Mouse (Mus musculus): ENCODE measurements around the gene Cd70.

Gene Cd70

DNA sequence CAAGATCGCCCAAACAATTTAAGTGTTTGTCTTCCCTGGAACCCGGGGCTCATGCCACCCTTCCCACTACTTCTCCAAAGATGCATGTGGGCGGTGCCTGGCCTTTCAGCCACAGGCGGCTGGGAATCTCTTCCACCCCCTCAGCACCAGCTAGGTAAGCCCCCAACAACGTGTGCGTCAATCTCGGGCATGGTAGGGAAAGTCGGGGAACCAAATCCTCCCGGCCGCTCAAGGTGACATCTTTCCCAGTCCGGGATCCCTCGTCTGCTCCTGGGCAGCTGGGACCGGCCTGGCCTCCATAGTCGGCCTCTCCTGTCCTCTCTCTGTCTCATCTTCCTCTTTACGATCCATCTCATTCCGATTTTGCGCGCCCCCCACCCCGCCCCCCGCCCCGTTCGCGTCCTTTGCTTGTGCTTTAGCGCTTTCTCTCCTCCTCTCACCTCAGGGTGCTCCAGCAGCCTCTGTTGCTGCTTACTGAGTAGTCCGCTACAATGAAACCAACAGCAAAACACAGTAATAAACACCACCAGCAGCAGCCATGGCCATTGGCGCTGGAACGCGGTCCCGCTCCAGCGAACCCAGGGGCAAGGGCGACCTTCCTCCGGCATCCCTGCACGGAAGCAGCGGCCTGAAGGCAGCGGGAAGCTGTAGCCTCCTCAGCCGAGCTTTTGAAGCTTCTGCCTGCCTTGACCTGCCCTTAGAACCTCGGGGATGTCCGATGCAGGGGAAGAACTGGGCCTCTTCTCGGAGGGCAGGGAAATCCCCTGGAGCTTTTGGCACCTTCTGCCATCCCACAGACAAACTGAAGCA, at the start of gene Cd70:
Gene Cd70, minus strand, starts transcription at position 784 of the 810 bp plus-strand sequence.
- no peak for DNase-seq (ENCODE audit: extremely low read depth, insufficient read length, low spot score)

DNA sequence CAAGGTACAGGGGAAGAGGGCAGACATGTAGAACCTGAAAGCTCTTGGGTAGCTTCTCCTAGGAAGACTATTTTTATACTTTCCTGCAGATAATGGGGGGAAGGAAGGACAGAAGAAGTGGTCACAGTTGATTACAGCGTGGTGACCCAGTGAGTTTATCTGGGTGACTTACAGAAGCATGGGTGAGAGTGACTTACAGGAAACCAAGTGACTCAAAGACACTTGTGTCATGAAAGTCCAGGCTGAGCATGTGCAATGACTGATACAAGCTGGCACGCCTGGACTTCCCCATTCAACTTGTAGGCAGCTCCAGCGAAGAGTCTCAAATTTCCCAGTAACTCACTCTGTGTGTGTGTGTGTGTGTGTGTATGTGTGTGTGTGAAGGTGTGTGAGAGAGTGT, 48.7 kb upstream of the Cd70 start:
- no peak for DNase-seq (ENCODE audit: extremely low read depth, insufficient read length, low spot score)

DNA sequence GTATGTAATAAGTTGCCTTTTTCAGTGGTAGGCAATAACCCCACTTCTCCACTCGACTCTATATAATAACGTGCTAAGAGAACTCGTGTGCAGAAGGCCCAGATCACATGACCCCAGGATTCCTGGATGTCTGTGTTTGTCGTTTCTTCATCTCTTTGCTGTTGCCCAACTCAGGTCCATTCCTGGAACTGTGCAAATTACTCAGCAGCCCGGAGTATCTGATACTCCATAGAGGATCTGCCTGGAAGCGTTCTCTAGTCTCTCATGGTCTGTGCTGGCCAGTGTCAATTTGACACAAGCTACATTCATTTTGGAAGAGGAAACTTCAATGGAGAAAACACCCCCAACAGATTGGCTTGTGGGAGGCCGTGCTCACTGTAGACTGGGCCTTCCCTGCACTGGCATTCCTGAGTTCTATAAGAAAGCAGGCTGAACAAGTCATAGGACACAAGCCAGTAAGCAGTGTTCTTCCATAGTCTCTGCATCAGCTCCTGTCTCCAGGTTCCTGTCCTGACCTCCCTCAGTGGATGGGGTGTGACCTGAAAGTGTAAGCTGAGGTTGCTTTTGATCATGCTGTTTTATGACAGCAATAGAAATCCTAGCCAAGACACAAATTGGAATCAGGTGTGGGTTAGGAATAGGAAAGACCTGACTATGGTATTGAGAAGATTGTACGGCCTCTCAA, 45.9 kb upstream of the Cd70 start:
- no peak for DNase-seq (ENCODE audit: extremely low read depth, insufficient read length, low spot score)

DNA sequence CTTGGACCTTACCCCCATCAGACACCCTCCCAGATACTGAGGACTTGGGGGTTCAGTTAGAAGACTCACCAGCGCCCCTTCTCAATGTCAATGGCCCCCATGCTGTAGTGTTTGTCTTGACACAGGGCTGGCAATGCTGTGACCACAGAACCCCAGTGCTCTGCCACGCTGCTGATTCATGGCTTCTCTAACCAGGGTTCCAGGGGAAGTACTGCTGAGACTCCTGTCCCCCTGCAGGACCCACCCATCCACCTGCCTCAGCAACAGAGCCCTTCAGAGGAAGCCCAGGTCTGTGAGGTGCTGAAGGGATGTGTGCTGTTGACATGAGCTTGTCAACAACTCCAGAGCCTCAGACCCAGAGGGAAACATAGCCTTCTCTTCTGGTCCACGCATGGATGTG, 45.2 kb upstream of the Cd70 start:
- no peak for DNase-seq (ENCODE audit: extremely low read depth, insufficient read length, low spot score)

DNA sequence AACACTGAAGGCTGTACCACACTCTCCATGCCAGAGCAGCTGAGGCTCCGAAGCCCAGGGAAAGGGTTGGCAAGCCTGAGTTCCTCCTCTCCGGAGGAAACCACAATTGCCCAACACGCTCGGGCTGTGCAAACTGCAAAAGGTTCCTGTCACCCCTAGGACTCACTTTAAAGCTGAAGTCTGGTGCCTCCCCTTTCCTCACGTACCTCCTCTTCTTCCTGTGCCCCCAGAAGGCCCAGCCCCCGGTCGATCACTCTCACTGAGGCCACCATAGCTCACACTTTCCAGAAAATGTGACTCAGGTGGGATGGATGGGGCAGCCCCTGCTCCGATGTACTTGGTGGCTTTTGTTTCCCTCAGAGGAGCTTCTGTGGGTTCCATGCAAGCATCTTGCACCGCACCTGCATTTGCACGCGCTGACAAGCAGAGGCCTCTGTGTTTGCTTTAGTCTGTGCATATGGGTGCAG, 44.5 kb upstream of the Cd70 start, which contains the start of gene Tnfsf14:
Gene Tnfsf14, minus strand, starts transcription at position 137 of the 467 bp plus-strand sequence.
- no peak for DNase-seq (ENCODE audit: extremely low read depth, insufficient read length, low spot score)

DNA sequence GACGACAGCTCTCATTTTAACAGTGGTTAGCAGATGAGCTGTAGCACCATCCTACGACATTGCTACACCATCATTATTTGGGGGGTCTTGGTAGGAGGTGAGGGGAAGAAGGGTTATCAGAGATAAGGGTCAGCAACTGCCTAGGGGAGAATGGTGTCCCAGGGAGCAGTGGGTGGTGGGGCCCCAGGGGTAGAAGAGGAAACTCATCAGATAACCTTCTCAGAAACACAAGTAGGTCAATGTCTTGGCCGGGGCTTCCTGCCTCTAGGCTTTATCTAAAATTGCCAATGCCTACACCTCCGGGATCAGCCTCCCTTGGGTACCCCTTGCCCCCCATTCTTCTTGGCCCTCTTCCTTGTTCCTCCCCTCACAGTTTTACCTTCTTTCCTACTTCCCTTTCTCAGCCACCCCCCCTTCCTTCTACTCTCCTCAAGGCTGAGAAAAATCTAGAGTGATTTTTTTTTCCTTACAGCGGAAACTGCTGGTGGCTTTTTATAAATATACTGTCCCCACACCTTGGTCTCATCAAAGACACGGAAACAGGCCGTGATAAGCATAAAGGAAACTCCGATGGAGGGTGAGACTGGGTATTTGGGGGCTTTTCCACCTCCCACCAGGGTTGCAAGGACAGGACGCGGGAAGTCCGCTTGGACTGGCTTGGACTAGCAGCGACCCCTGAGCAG, 39.1 kb upstream of the Cd70 start:
- no peak for DNase-seq (ENCODE audit: extremely low read depth, insufficient read length, low spot score)

DNA sequence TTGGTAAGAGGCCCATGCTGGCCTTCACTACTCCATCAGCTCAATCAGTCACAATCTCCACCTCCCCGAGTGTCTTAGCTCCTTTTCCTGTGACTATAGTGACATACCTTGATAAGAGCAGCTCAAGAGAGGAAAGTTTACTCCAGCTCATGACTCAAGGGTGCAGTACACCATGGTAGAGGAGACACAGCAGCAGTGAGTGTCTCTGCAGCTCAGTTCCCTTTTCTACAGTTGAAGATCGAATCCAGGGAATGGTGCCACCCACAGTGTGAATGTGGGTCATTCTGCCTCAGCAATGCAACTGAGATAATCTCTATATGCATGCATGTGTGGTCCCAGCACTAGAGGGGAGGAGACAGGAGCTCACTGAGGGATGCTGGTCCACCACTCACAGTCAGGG, 36.1 kb upstream of the Cd70 start:
- DNase-seq (ENCODE audit: extremely low read depth, insufficient read length, low spot score) = no peak

DNA sequence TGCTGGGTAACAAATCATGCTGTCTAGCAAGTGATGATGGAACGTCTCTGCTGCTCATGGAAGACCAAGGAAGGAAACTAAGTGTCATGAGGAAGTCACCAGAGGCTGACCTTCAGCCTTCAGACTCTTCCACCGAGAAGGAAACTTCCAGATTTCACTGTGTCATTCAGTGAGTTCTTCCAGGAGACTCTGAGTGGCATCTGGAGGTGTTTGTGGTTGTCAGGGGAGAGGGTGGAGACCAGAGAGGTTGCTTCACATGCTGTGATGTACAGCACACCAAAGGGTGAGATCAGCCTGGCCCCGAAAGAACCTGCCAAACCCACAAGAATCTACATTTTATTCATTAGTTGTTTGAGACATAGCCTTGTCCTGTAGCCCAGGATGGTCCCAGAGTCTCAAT, 33.3 kb upstream of the Cd70 start:
- DNase-seq (ENCODE audit: extremely low read depth, insufficient read length, low spot score) = no peak

DNA sequence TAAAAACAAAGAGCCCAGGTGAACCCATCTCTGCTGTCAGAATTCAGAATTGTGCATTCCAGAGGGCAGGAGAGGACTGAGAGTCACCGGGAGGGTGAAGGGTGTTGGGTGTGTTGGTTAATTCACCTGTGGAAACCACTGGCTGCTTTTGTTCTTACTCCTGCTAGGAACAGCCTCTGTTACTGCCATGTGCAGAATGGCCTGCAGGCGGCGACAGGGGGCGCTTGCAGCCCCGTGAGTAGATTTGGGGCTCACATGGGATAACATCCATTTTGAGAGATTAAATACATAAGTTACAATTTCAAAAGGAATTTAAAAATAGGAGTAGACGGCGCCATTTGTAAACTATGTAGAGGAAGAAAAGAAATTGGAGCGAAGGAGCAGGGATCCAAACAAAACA, 30.8 kb upstream of the Cd70 start:
- no peak for DNase-seq (ENCODE audit: extremely low read depth, insufficient read length, low spot score)

DNA sequence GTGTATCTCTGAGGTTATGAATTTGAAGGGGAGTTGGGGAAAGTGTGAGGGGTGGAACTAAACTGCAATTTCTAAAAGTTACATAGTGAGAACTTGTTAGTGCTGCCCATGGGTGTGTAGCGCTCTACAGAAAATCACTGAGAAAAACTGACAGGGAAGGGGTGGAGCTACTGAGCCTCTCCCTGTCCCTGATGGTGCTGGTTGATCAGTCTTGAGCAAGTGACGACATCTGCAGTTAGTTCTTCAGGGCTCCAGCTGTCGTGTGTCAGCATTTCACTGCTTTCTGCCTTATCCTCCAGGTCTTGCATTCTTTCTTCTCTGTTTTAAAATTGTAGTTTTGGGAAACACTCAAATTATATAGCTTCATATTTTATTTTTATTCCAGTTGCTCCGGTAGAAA, 23.8 kb upstream of the Cd70 start:
- no peak for DNase-seq (ENCODE audit: extremely low read depth, insufficient read length, low spot score)

DNA sequence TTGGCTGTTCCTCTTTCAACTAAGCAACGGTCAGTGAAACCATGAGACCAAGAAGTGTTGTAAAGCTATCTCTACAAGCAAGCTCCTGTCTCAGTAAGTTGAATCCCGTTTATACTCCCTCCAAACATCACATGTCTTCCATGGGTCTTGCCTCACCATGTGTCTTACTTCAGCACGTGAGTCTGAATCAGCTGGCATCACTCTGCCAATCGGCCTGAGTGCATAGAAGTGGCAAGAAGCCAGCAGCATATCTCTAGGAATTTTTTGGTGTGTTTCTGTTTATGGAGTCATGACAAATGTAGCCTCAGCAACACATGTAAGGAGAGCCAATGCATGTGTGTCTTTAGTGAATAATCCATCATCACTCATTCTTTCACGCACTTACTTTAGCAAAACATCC, 22.8 kb upstream of the Cd70 start:
- no peak for DNase-seq (ENCODE audit: extremely low read depth, insufficient read length, low spot score)

DNA sequence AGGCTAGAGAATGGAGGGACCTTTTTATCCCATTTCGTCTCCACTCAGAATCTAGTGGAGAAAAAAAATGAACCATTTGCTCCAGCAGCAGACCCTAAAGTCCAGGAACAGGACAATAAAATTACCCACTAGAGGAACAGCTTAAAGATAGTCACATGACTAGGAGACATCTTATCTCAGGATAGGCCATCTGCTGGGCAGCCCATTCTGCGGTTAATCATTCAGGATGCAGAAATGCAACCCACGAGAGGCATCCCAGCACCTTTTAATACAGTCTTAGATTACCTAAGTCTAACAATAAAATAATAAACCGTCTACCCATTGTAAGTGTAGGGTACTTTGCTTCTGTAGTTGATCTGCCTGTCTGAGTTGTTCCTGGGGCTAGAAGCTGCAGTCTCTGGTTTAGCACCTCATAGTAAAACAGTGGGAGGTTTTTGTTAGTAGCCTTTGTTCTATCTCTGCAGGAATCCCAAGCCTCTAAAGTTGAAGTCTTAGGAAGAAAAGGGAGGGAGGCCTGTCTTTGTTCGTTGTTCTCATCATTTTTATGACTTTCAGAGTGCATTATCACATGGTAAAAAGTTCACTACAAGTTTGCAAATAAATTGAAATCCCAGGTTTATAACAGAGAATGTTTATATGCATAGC, 21.2 kb upstream of the Cd70 start:
- DNase-seq (ENCODE audit: extremely low read depth, insufficient read length, low spot score) = no peak

DNA sequence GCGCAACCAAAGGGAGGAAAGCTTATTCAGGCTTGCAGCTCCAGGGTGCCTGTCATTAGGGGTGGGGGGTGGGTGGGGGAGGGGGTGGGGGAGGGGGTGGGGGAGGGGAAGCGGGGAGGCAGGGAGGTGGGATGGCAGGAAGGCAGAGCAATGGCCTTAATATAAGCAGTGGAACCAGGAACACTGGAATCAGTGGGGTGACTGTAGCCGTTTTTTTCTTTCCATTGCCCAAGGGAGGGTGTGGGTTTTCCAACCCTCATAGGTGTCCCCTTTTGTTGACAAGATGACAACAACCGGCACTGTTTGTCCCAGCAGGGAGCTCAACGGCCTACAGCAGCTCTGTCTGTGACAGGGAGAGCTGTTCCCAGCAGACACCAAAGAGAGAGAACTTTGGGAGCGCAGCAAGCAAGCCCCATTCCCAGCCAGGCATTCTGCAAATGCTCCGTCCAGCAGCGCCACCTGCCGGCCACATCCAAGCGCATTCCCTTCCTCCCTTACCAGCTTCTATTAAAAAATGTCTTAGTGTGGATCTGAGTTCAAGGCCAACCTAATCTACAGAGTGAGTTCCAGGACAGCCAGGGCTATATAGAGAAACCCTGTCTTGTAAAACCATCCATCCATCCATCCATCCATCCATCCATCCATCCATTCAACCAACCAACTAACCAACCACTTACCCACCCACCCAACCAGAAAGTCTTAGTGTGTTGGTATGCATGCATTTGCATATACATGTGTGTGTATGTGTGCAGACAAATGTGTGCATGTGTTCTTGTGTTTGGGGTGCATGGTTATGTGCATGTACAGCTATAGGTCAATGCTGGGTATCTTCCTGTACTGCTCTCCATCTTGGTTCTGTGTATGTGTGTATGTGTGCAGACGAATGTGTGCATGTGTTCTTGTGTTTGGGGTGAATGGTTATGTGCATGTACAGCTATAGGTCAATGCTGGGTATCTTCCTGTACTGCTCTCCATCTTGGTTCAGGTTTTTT, 17.5 kb upstream of the Cd70 start:
- peak; percentile 62 for DNase-seq (ENCODE audit: extremely low read depth, insufficient read length, low spot score)

DNA sequence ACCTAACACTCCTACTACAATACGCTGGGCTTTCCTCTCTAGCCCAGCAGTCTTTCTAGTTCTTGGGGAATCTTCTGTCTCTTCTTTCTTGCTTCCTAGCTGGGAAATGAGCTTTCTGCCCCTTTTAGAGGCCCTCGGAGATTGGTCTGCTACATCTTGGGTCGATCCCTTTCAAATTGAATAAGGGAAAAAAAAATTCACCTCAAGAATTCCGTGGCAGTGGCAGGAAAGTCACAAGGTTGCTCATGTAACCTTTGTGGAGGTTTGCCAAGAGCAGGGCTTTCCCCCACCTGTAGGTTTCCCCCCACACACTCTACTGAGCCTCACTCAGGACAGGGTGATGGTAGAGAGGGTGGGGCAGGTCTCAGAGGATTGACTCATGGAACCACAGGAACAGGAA, 4.2 kb upstream of the Cd70 start:
- no peak for DNase-seq (ENCODE audit: extremely low read depth, insufficient read length, low spot score)

DNA sequence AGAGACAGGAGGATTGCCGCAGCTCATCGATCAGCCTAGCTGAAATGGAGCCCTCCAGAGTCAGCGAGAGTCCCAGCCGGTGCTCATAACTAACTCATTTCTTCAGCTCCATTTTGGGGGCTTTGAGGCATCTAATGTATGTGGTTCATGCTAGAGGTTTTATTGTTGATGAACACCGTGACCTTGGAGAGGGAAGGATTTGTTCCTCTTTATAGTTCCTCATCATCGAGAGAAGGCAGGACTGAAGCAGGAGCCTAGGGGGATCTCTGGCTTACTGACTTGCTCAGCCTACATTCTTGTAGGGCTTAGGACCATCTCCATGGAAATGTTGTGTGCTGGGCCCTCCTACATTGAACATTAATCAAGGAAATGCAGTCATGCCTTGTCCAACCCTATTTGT, 3.4 kb upstream of the Cd70 start:
- DNase-seq (ENCODE audit: extremely low read depth, insufficient read length, low spot score) = no peak

DNA sequence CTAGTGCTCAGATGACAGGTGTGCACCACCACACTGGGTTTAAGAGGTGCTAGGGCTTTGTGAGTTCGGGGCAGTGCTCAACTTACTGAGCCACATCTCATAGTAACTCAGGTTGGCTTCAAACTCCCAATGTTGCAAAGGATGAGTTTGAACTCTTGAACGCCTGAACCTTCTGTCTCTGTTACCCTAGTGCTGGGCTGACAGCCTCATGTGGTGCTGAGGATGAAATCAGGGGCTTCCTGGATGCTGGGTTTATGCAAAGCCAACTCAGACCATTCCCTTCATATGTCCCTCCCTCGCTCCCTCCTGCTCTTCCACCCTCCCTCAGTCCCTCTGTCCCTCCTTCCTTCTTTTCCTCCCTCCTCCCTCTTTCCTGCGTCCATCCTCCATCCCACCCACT, 1.2 kb downstream of the Cd70 start:
- no peak for DNase-seq (ENCODE audit: extremely low read depth, insufficient read length, low spot score)

DNA sequence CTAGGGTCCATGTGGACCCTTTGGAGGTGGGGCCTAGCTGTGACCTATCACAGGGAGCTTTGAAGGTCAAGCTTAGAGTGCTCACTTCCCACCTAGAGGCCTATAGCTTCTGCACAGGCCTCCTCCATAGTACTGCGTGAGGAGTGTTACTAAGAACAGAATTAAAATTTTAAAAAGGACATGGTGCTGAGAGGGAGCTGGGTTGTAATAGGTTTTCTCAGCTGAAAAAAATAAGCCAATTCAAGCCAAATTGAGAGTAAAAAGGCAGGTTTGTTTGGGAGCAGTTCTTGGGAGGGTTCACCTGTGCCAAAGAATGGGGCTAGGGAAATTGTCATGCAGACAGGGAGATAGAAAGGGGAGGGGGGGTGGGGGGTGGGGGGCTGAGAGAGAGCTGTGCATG, 4.5 kb downstream of the Cd70 start:
- no peak for DNase-seq (ENCODE audit: extremely low read depth, insufficient read length, low spot score)

DNA sequence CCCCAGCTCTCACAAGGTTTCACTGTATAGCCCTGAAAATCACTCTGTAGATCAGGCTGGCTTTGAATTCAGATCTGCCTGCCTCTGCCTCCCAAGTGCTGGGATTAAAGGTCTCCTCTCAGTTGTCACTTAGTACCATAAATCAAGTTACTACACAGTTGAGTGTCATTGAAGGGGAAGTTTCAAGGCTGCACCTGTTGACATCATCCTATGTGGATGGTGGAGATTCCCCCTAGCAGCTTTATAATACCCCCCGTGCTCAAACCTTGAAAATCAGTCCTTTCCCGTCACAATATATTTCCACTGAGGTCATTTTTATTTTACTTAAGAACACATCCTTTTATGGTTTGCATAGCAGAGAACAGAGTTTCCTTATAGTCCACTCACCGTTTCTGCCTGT, 5.9 kb downstream of the Cd70 start:
- DNase-seq (ENCODE audit: extremely low read depth, insufficient read length, low spot score) = no peak

DNA sequence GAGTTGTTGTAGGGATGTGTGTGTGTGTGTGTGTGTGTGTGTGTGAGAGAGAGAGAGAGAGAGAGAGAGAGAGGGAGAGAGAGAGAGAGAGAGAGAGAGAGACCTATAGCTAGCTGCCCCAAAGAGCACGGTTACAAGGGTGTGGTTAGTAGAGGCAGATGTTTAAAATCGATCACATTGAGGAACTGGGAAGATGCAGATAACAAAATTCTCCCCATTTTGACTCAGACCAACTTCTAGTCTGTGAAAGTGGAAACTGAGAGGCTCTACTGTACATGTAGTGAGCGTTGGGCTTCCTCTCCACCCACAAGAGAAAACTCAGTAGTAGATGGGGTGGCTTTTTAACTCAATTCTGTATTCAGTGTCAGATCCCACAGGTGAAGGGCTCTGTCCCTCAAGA, 9.9 kb downstream of the Cd70 start:
- no peak for DNase-seq (ENCODE audit: extremely low read depth, insufficient read length, low spot score)

DNA sequence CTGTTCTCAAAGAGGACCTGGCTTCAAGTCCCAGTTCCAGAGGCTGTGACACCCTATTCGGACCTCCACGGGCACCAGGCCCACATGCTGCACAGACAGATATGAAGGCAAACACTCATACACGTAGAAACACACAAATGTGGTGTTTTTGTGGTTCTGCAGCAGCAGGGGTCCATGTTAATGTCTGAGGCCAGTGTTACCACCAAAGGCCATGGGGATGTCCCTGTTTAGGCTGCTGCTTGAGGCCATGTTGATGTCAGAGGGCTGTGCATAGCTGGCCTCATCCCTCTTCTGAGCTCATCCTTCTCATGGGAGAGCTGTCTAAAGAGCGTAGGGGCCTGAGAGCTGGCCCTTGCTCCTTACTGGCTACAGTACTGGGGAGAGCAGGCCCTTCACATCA, 10.9 kb downstream of the Cd70 start:
- DNase-seq (ENCODE audit: extremely low read depth, insufficient read length, low spot score) = no peak
